Mouse (Mus musculus) hindbrain, postnatal 0 days (tissue): ENCODE measurements around the gene Osbp2. TPM values are rescaled to one million over a fixed set of nuclear protein-coding genes. Genes with fewer than 3 reads are reported as not detected.

Experiments
- ATAC-seq: fragments of 200-750 bp; cut with Nextera tagmentation; 2 replicates; pipeline ENCODE4 v1.8.0; 2017; ENCODE audit warnings: mild to moderate bottlenecking, moderate TSS enrichment, moderate library complexity
- DNase-seq: peaks from one replicate; pipeline ENCODE4 v3.0.0-alpha.2; 2015; ENCODE audit warnings: low spot score
- H3K27ac ChIP-seq: fragments of 300-500 bp; sonication (generic); 2 replicates; pipeline ENCODE4 v1.5.1; 2014; ENCODE audit warnings: mild to moderate bottlenecking
- H3K27me3 ChIP-seq: fragments of 300-500 bp; sonication (generic); 2 replicates; pipeline ENCODE4 v1.6.1; 2014; ENCODE audit warnings: low read length, mixed read lengths; ENCODE audit not compliant: insufficient read depth
- H3K36me3 ChIP-seq: fragments of 300-500 bp; sonication (generic); 2 replicates; pipeline ENCODE4 v1.6.1; 2014; ENCODE audit warnings: low read length, mixed read lengths; ENCODE audit not compliant: insufficient read depth
- H3K4me1 ChIP-seq: fragments of 300-500 bp; sonication (generic); 2 replicates; pipeline ENCODE4 v1.6.1; 2014; ENCODE audit warnings: antibody characterized with exemption, low read length, mixed read lengths; ENCODE audit not compliant: insufficient read depth
- H3K4me2 ChIP-seq: fragments of 300-500 bp; sonication (generic); 2 replicates; pipeline ENCODE4 v1.6.1; 2014; ENCODE audit warnings: low read depth, mild to moderate bottlenecking, low read length, moderate library complexity, mixed read lengths
- H3K4me3 ChIP-seq: fragments of 300-500 bp; sonication (generic); 2 replicates; pipeline ENCODE4 v1.5.1; 2014; ENCODE audit warnings: low read length
- H3K9ac ChIP-seq: fragments of 300-500 bp; sonication (generic); replicated peaks from 2 replicates; pipeline ENCODE4 v1.6.1; 2014; ENCODE audit warnings: mild to moderate bottlenecking, low read length, moderate library complexity, mixed read lengths
- H3K9me3 ChIP-seq: fragments of 300-500 bp; sonication (generic); 2 replicates; pipeline ENCODE4 v1.6.1; 2016; ENCODE audit warnings: low read length, mixed read lengths
- CTCF ChIP-seq: IDR thresholded peaks from 2 replicates; pipeline ENCODE4 v1.5.1; 2016; ENCODE audit warnings: antibody characterized with exemption, control low read depth, low read depth
- WGBS: fragments of 180-500 bp; shearing (Covaris S2); extraction: QIAGEN DNeasy Blood & Tissue Kit; methylation state at CpG from one replicate; pipeline ENCODE4 v1.1.7; 2014; 5-methylcytosine and 5-hydroxymethylcytosine counted together
- polyA plus RNA-seq: library from polyadenylated mRNA; unstranded; fragments of >200 nt; fragmentation: Nextera tagmentation; extraction: Ambion mirVana; gene quantifications from 2 replicates; pipeline ENCODE4 v1.2.1, GENCODE M21; 2015
- total RNA-seq: library from RNA; depleted of rRNA; stranded (reverse); fragments of >200 nt; gene quantifications from 2 replicates; pipeline ENCODE4 v1.2.3, GENCODE M21; 2014

Osbp2 gene
- total and polyA plus RNA-seq, 2 experiments from 2014 or later, result 39.7 to 87.5 TPM

DNA sequence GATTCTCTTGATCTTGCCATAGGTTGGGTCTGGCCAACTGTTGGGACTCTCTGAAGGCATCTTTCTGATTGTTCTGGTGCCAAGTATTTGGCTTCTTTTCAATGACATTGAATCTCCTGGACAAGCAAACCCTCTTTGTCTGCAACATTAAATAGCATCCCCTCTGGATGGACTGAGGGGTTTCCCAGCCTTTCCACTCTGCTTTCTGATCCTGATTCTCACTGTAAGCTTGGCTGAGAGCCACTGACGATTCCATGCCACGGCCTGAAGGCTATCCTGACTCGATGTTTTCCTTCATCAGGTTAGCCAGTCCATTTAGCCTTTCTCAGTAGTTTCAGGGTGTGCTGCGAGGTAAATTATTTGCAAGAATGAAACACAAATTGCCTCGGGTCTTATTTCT is 34.0 kb downstream of the Osbp2 start:
- ATAC-seq, result no peak

DNA sequence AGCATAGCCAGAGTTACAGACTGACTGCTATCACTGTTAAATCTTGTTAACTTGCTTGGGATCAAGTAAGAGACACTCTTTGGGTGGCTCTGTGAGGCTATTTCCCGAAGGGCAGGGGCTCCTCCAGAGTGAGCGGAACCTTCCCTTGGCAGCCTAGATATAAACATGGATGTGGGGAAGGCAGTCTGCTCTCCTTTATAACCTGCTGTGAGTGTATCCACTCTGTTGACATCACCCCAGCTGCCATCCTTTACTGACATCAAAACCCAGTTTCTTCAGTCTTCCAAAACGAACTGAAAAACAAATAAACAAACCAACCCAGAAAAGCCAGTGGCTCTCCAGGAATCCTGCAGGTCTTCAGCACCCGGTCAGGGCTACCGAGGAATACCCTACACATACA is 39.6 kb downstream of the Osbp2 start:
- Histone ChIP-seq H3K27me3 (no peaks in the 10 kb centered on the region), H3K9me3 (no peaks in the 10 kb centered on the region), H3K9ac (no peak overlapping the region), H3K27ac (no peak overlapping the region), H3K4me3 (no peak overlapping the region), H3K36me3 (no peaks in the 10 kb centered on the region), H3K4me1 (0 out of 2 replicates have a peak, but pooled peaks cover 6% of the 10 kb centered on the region), H3K4me2 (no peak overlapping the region)
- ATAC-seq (no peak), DNase-seq (no peak)
- no peak for TF ChIP-seq CTCF
- 74% methylated on average over 5 of the region's 5 CpGs for WGBS

More for the DNA sequence above, 34.0 kb downstream of the Osbp2 start:
- no peaks in the 10 kb centered on the region for H3K4me1 ChIP-seq
- no peak for TF ChIP-seq CTCF
- peak; percentile 11 for DNase-seq
- WGBS, result 72% methylated on average over 5 of the region's 5 CpGs
- no peak overlapping the region for H3K27ac ChIP-seq
- H3K36me3 ChIP-seq, result no peaks in the 10 kb centered on the region
- no peak overlapping the region for H3K9ac ChIP-seq
- no peak overlapping the region for H3K4me2 ChIP-seq
- no peak overlapping the region for H3K4me3 ChIP-seq
- no peaks in the 10 kb centered on the region for H3K9me3 ChIP-seq
- no peaks in the 10 kb centered on the region; the same call in 1 of the 2 replicates for H3K27me3 ChIP-seq

DNA sequence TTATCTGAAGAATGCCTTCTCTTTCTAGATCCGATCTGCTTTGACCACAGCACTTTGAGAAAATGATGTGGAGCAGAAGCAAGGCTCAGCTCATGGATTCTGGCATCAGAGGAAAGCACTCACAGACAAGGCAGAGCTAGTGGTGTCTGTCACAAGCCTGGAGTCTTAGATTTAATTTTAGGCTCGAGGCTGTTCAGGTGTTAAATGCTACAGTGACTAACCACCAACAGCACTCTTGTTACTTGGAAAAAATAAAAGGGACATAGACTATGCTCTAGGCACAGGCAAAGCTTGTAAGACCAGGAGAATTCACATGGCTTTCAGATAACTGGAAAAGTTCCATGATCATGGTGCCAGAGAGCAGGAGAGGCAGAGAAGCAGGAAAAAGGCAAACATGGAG is 40.3 kb downstream of the Osbp2 start:
- H3K4me3 ChIP-seq, result no peak overlapping the region
- H3K9me3 ChIP-seq, result no peaks in the 10 kb centered on the region
- no peak overlapping the region for H3K27ac ChIP-seq
- H3K4me2 ChIP-seq, result no peak overlapping the region
- H3K9ac ChIP-seq, result no peak overlapping the region
- no peaks in the 10 kb centered on the region for H3K36me3 ChIP-seq
- ATAC-seq (no peak), DNase-seq (no peak)
- TF ChIP-seq CTCF, result no peak
- H3K4me1 ChIP-seq, result 0 out of 2 replicates have a peak, but pooled peaks cover 6% of the 10 kb centered on the region
- H3K27me3 ChIP-seq, result no peaks in the 10 kb centered on the region
- 53% methylated on average over 2 of the region's 2 CpGs for WGBS

DNA sequence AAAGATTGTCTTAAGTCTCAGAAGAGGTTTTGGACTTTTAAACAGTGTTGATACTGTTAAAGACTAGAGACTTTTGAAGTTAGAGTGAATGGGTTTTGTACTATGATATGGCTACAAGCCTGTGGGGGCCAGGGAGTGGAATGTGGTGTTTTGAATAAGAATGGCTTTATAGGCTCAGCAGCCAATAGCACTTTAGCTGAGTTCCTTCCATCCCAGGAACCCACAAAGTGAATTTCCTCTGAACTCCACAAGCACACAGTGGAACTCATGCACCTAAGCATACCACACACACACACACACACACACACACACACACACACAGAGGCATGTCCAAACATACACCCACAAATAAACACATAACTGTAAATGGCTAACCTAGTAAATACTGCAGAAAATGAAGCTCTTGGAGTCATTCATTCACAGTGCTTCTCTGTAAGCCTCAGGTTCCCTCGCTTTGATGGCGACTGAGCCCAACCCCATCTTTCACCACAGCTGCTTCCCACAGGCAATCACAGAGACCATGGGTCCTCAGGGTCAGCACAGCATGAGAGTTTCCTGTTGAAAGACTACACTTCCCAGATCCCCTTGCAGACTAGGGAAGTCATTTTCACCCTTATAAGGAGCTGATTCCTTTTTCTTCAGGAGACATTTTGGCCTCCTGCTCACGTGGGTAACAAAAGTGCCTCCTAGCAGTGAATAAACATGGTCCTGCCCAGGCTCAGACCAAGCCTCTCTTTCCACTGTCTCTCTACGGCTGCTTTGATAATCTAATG is 45.5 kb downstream of the Osbp2 start:
- Histone ChIP-seq H3K4me3 (no peak overlapping the region), H3K36me3 (no peaks in the 10 kb centered on the region), H3K9ac (no peak overlapping the region), H3K4me1 (0 out of 2 replicates have a peak, but pooled peaks cover 6% of the 10 kb centered on the region), H3K9me3 (no peaks in the 10 kb centered on the region), H3K27ac (no peak overlapping the region), H3K4me2 (no peak overlapping the region), H3K27me3 (no peaks in the 10 kb centered on the region)
- WGBS, result 36% methylated on average over 4 of the region's 4 CpGs
- ATAC-seq (peak; percentile 55; the same call in 1 of the 2 replicates), DNase-seq (peak; percentile 18)
- TF ChIP-seq CTCF, result no peak

DNA sequence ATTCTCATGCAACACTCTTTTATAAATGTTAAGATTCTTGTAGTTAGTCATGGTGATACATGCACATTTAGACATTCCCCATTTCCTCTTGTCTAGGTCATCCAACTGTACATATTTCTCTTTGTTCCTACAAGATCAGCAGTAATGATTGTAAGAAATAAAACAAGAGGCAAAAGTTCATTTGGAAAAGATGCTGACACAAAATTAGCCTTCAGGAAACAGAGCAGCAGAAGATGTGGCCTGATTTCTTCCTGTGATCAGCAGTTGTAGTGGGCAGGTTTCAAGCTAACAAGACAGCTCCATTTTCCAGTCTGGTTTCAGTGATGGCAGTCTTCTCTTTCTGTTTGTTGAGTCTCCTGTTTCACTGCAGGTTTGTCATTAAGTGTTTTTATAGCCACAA is 47.8 kb downstream of the Osbp2 start:
- ATAC-seq, result no peak
- no peak for DNase-seq
- H3K4me1 ChIP-seq, result no peaks in the 10 kb centered on the region
- H3K27me3 ChIP-seq, result no peaks in the 10 kb centered on the region
- H3K4me2 ChIP-seq, result no peak overlapping the region
- H3K9me3 ChIP-seq, result no peaks in the 10 kb centered on the region
- H3K4me3 ChIP-seq, result no peak overlapping the region
- H3K27ac ChIP-seq, result no peak overlapping the region
- no peaks in the 10 kb centered on the region for H3K36me3 ChIP-seq
- H3K9ac ChIP-seq, result no peak overlapping the region
- no peak for TF ChIP-seq CTCF

DNA sequence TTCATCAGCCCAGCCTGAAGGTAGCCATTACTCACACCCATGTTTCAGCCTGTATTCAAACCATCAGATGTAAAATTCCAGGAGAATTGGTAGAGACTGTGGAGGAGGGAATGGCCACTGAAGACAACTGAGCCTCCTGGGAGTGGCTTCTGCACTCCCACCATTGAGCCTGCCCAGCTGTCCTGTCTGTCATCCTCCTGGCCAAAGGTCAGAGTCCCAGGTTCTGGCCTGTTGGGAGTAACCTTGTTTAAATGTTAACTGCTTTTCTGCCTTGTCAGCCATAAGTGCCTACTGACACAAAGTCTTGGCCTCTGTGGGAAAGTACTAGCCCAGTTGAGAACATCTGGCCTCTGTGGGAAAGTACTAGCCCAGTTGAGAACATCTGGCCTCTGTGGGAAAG is 50.4 kb downstream of the Osbp2 start:
- no peak overlapping the region for H3K9ac ChIP-seq
- no peak overlapping the region for H3K4me2 ChIP-seq
- H3K4me1 ChIP-seq, result no peaks in the 10 kb centered on the region
- ATAC-seq, result no peak
- no peak overlapping the region for H3K4me3 ChIP-seq
- no peak overlapping the region for H3K27ac ChIP-seq
- no peaks in the 10 kb centered on the region for H3K27me3 ChIP-seq
- DNase-seq, result no peak
- H3K36me3 ChIP-seq, result no peaks in the 10 kb centered on the region
- H3K9me3 ChIP-seq, result no peaks in the 10 kb centered on the region
- no peak for TF ChIP-seq CTCF

DNA sequence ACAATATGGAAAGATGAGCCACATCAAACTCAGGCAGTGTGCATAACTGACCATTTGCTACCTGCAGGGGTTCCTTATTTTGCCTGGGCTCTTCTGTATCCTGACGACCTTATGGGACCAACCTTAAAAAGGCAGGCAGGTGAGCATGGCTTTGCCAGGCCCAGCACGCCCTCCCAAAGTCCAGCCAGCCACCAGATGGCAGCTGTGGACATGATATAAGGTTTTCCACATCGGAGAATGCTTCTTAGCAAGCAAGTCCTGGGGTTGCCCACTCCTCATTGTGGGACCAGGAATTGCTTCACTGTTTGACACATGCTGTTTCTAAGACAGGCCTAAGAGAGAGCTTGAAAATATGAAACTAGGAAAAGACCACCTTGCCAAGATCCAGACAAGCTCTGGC is 55.5 kb downstream of the Osbp2 start:
- Histone ChIP-seq H3K9me3 (no peaks in the 10 kb centered on the region), H3K4me1 (no peaks in the 10 kb centered on the region), H3K9ac (no peak overlapping the region), H3K4me3 (no peak overlapping the region), H3K27ac (no peak overlapping the region), H3K27me3 (no peaks in the 10 kb centered on the region), H3K36me3 (no peaks in the 10 kb centered on the region), H3K4me2 (no peak overlapping the region)
- ATAC-seq, result 0 out of 2 replicates have a peak, but pooled peaks have one; percentile 32
- WGBS, result 29% methylated on average over 3 of the region's 3 CpGs
- peak; percentile 72 for TF ChIP-seq CTCF
- DNase-seq, result peak; percentile 72
